Mouse (Mus musculus) gastrocnemius, adult 8-10 months (tissue): Measurements from ENCODE around the gene Marcks. TPM values are rescaled to one million over a fixed set of nuclear protein-coding genes. Genes with fewer than 3 reads are reported as not detected.

ENCODE experiments used
- DNase-seq, 2 experiments: peaks; one replicate each; pipeline ENCODE4 v3.0.0; 2022; ENCODE audit warnings: low spot score in 2 of 2
- total RNA-seq, 4 experiments: library from RNA; stranded (reverse); gene quantifications; 2 replicates each; pipeline ENCODE4 v1.2.4; 2022

The Marcks gene
- 10 to 100 TPM; 10.4 to 17.4 (median 11.5) TPM for total RNA-seq

DNA sequence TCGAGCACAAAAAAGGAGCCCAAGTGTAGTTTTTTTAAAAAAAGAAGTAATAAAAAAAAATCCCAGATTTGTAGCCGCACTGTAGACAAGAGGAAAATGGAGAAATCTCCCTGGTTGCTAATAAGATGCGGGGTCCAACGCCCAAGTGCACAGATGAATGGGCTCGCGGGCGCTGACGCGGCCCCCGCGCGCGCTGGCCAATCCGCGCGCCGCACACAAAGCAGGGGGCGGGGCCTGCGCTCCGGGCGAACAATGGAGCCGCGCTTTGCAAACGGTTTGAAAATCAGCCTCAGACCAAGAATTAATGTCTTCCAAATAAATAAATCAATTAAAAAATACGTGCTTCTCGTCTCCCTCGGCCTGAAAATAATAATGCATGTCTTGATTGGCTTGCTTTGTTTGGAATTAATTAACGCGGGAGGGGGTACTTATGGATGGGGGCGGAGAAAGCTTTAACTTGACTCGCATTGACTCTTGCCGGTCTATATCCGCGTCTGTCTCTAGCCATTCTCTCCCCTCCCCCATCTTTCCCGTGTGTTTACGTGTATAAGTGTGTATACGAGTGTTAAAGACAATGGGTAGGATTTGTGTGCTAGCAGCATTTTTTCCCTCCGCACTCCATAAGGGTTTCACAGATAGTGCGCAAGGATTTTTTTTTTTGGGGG is at the start of gene Marcks:
Gene Marcks (minus strand): TSS at position 143 of the 665 bp plus-strand sequence.
- DNase-seq, result peak; percentile 70 to 77

GRCm38 (mm10) chr10:37177071-37177470 is 38.4 kb upstream of the Marcks start:
- no peak for DNase-seq

- DNase-seq, result no peak
Measured at GRCm38 (mm10) chr10:37172416-37172950, 33.8 kb upstream of the Marcks start.

GRCm38 (mm10) chr10:37171711-37172415 is 33.1 kb upstream of the Marcks start:
- DNase-seq, result no peak

DNA sequence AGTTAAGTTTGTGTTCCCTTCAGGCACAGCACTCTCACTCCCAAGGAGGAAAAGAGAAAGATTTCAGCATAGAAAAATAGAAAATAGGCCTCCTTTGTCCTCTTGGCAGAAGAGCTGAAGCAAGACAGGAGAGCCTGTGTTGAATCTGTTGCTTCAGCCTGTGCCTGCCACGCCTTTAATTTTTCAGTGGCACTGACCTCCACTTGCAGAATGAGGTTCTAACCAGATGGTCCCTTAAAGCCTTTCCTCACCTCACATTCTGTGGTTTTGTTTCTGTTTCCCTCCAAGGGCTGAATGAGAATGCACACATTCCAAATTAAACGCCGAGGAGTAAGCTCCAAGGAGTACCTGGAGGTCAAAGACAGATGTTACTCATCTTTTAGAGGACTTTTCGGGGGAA is 32.2 kb upstream of the Marcks start:
- no peak for DNase-seq

- DNase-seq, result peak; percentile 44 to 73
Measured at GRCm38 (mm10) chr10:37170466-37170865, 31.7 kb upstream of the Marcks start.

- DNase-seq, result no peak
Measured at GRCm38 (mm10) chr10:37167527-37167926, 28.8 kb upstream of the Marcks start.

GRCm38 (mm10) chr10:37159731-37160130 is 21.0 kb upstream of the Marcks start:
- no peak for DNase-seq

- peak in 1 of 2 experiments; percentile 11 for DNase-seq
Measured at GRCm38 (mm10) chr10:37157156-37157555, 18.4 kb upstream of the Marcks start.

GRCm38 (mm10) chr10:37155131-37155530 is 16.4 kb upstream of the Marcks start:
- DNase-seq, result no peak

DNA sequence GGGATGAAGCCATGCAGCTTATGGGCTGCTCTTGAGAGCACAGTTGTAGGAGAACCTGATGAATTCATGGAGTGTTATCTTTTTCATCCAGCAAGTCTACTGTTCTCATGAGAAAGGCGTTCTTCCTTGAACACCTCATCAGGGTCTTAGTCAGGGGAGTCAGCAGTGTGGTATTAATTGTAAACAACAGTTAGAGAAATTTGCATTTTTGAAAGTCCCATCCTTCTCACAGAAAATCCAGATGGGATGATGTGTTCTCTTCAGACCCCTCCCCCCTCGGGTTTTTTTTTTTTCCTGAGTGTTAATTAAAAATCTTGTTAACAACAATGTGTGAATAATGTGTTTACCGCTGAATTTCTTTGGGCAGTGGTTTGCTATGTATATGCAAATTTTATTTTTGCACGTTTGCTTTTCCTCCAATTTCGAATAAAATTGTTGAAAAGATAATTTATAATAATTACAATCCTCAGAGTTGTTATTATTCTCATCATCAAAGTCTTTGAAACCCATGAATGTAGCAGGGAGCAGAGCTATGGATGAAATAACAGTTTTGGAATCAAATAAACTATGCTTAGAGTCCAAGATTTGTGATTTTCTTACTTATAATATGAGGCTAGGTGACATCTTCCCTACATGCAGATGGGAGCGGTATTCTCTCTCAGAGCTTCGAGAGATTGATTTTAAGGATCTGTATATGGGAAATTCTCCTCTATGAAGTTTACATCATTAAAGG is 13.0 kb upstream of the Marcks start:
- no peak for DNase-seq

DNA sequence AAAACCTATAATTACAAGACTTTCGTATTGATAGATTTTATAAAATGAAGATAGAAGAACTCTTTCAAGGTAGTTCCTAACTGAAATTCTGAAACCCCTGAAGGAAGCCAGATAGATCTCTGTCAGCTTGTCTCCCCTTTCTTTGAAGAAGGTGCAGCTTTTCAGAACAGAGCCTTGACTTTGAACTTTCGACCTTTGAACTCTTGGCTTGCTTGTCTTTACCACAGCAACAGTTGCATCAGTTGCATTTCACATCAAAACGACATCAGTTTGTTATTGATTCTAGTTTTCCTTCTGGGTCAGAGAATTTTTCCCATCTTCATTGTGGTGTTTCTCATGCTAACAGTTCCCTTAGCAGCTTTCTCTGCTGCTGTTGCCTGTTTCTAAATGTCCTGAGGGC is 9.3 kb upstream of the Marcks start:
- no peak for DNase-seq

DNA sequence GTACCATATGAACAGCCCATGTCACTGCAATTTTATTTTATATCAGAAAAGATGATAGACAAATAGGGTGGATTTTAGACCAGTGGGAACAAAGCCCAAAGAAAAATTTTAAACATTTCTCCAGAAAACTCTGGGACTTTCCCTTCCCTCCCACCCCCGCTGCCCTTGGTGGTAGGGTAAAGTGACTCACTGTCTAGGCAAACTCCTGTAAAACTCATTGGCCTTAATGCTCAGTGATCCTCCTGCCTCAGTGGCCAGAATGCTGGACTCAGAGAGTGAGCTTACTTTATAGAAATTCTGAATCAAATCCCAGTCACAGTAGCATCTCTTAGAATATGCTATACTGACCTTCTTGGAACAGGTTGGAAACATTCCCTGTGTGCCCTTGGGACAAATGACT is 6.7 kb upstream of the Marcks start:
- DNase-seq, result no peak

- no peak for DNase-seq
Measured at GRCm38 (mm10) chr10:37141621-37142020, 2.9 kb upstream of the Marcks start.

- DNase-seq, result peak; percentile 77 to 83
Measured at GRCm38 (mm10) chr10:37140736-37141451, 2.2 kb upstream of the Marcks start.

DNA sequence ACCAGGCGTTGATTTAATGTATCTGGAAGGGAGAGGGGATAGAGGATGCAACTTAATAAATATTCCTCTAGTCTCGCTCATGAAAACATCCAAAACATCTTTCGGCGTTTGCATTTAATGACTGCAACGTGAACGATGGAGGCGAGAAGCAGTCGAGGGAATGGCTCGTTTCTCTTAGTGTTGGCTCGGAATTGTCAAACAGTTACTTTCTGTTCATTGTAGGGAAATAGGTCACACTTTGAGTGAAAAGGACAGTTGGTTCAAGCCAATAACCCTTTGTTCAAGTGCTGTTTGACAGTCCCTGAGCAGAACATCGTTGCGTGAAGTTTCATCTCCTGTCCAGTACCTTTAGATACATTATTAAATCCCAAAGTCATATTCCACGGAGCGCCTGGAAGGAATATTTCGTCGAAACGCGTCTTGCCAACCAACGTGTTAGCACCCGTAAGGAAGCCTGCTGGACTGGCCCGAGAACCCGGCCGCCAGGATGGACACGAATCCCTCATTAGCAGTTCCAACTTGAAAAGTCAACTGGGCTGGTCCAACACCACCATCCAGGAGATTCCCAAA is 1.5 kb upstream of the Marcks start:
- DNase-seq, result no peak

GRCm38 (mm10) chr10:37139443-37140165 is 884 bp upstream of the Marcks start:
- DNase-seq, result peak in 1 of 2 experiments; percentile 5

GRCm38 (mm10) chr10:37138311-37138731 is 399 bp downstream of the Marcks start:
- DNase-seq, result peak in 1 of 2 experiments; percentile 5

DNA sequence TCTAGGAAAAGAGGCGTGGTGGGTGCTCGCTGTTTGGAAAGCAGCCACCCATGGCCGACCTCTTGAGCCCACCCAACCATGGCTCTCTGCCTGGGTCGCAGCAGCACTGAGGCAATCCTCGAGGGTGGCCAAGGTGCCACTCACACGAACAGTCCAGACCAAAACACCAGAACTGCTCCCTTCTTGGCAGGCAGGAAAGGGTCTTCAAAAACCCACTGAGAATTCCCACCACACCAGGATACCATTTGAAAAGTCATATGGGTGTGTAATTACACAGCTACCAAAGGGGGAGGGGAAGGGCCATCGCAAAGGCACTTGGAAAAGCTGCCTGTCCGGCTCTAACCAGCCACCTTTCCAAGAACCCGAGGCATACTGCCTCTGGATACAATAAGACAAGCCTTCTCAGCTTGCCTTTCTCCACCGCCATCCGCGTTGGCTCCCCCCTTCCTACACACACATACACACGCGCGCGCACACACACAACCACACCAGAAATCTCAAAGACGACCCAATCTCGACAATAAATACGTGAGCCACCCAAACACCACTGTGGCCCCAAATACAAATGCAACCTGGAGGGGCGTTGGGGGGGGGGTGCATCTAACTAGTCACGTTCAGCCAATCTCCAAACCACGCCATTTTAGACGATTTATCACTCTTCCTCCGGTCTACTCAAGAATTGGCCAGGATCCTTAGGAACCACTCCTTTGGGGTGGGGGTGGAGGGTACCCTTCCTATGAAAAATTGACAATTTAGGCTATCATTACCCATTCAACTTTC is 999 bp downstream of the Marcks start:
- peak; percentile 11 to 36 for DNase-seq
